Mouse (Mus musculus) megakaryocyte, adult 5-6 weeks (primary cell): ENCODE measurements around the gene Atp5j2. TPM values are rescaled to one million over a fixed set of nuclear protein-coding genes. Genes with fewer than 3 reads are reported as not detected.

Experiments
- ATAC-seq: 2 replicates; pipeline ENCODE4 v1.8.0; 2016; ENCODE audit warnings: mild to moderate bottlenecking, inconsistent platforms; ENCODE audit not compliant: poor library complexity, severe bottlenecking
- total RNA-seq, 2 experiments: library from RNA; stranded (forward) in 1 of 2; stranded (reverse) in 1 of 2; fragments of 153-499, 151-499 nt in 1 of 2; fragments of 221-1000, 200-1000 nt in 1 of 2; gene quantifications; 2 replicates each; pipeline versions ENCODE4 v1.2.3 to v1.2.4; 2015 to 2017

The Atp5j2 gene
- total RNA-seq, 2 experiments from 2014 or later = 103 to 310 TPM

- no peak for ATAC-seq
Measured at GRCm38 (mm10) chr5:145202446-145202845, 10.6 kb upstream of the Atp5j2 start.

GRCm38 (mm10) chr5:145201321-145201991 is 9.6 kb upstream of the Atp5j2 start, which contains the start of gene Zkscan14:
Gene Zkscan14, minus strand, starts transcription at chr5:145201868.
- peak; percentile 74 for ATAC-seq

DNA sequence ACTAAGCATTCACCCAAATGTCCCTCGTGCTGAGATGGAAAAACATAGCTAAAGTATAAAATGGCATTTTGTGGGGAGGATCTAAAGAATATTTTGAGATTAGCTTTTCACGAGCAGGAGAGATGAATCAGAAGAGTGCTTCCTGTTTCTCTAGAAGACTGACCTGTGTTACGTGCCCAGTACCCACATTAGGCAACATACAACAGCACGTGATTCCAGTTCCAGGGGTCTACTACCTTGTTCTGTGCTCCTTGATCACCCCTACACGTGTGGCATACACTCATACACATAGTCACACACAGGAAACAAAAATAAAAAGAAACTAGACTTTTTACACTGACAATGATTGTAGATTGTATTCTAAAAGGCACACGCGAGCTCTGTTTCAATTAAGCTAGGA is 8.5 kb upstream of the Atp5j2 start:
- ATAC-seq = no peak

GRCm38 (mm10) chr5:145190875-145191798 is 725 bp downstream of the Atp5j2 start:
- peak; percentile 99 for ATAC-seq

DNA sequence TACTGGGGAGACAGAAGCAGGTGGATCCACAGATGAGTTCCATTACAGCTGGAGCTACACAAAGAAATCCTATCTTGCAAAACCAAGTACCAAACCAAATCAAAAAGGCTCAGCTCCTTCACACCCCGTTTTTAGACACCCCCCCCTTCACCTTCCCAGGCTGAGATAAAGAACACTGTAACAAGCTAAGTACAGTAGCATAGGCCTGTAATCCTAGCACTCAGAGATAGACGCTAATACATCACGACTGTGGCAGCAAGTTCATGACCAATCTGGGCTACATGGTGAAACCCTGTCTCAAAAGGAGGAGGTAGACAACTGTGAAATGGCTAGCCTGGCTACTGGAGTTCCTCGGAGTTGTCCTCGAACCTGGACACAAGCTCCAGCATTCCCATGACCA is 1.5 kb downstream of the Atp5j2 start:
- ATAC-seq = no peak

- no peak for ATAC-seq
Measured at GRCm38 (mm10) chr5:145189416-145189815, 2.4 kb downstream of the Atp5j2 start.

GRCm38 (mm10) chr5:145185244-145185643 is 6.6 kb downstream of the Atp5j2 start:
- ATAC-seq = 0 out of 2 replicates have a peak, but pooled peaks have one; percentile 28

DNA sequence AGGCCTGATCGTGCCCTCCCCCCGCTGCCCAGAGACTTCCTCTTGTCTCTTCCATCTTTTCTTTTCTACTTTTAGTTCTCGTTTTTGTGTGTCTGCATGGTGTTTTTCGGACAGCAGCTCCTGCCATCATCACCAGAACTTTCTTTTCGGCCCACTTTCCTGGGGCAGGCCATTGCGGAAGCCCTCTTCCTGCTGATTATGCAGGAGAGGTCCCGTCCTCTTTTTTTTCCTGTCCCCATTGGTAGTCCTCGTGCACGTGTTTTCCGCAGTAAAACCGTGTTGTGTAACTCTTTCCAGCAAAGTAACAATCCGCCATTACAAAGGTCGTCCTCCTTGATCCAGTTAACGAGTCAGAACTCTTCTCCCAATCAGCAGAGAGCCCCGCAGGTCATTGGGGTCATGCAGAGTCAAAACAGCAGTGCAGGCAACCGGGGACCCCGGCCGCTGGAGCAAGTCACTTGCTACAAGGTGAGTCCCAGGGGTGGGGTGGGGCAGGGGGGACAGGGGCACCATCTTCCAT is 13.3 kb downstream of the Atp5j2 start:
- ATAC-seq = peak; percentile 34; the same call in 1 of the 2 replicates

GRCm38 (mm10) chr5:145167306-145167661 is 24.6 kb downstream of the Atp5j2 start:
- ATAC-seq = no peak

- ATAC-seq = peak; percentile 97
Measured at GRCm38 (mm10) chr5:145166536-145167305, 25.1 kb downstream of the Atp5j2 start, which contains the start of the genes Ptcd1 and Cpsf4. Gene Ptcd1, minus strand, starts transcription at chr5:145167108. Gene Cpsf4, plus strand, starts transcription at chr5:145167213.

DNA sequence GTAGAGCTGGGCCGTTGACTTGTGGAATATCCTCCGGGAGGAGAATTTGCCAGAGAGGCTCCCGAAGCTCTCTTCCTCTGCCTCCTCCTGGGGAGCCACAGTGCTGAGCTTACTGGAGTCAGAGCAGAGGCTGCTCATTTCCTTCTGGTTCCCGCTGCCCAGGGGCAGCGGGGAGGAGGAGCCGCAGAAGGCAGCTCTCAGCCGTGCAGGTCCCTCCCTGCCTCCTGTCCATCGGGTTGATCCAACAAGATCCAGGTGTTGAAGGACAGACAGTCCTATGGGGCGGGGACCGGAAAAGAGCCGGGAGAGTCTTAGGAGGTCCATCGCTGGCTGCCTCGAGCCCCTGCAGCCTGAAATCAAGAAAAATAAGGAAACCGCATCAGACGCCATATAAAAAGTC is 26.7 kb downstream of the Atp5j2 start:
- ATAC-seq = no peak

- no peak for ATAC-seq
Measured at GRCm38 (mm10) chr5:145164710-145165109, 27.2 kb downstream of the Atp5j2 start.

DNA sequence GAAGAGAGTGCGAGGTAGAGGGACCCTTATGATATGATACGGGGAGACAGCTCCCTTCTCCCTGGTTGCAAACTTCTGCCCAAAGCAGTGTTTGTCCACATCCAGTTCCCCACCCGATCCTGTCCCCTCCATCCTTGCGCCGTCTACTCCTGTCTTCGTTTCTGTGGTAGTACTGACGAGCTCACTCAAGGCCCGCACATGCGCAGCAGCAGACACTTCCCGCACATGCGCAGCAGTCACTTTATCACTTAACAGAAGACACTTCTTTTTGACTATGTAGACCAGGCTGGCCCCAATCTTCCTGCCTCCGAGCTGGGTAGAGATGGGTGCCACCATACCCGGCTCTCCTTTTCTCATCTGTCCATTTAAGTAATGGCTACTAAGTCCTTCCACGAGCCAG is 30.5 kb downstream of the Atp5j2 start:
- no peak for ATAC-seq

DNA sequence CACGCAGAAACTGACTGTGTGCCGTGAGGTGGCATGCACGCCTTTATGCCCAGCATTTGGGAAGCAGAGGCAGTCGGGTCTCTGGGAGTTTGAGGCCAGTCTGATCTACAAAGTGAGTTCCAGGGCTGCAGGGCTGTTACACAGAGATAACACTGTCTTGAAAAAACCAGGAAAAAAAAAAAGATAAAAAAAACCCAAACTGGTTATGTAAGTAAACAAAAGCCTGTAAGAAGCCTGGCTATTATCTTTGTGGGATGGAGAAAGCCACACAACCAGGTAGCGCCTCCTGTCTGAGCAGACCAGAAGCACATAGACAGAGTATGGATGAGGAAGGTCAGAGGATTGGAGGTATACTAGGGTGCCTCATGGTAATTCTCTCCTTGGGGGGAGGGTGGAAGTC is 39.2 kb downstream of the Atp5j2 start:
- ATAC-seq = no peak

- ATAC-seq = no peak
Measured at GRCm38 (mm10) chr5:145149294-145149693, 42.6 kb downstream of the Atp5j2 start.

GRCm38 (mm10) chr5:145147748-145148147 is 44.1 kb downstream of the Atp5j2 start:
- ATAC-seq = no peak

- ATAC-seq = peak; percentile 11
Measured at GRCm38 (mm10) chr5:145140611-145141010, 51.3 kb downstream of the Atp5j2 start.

DNA sequence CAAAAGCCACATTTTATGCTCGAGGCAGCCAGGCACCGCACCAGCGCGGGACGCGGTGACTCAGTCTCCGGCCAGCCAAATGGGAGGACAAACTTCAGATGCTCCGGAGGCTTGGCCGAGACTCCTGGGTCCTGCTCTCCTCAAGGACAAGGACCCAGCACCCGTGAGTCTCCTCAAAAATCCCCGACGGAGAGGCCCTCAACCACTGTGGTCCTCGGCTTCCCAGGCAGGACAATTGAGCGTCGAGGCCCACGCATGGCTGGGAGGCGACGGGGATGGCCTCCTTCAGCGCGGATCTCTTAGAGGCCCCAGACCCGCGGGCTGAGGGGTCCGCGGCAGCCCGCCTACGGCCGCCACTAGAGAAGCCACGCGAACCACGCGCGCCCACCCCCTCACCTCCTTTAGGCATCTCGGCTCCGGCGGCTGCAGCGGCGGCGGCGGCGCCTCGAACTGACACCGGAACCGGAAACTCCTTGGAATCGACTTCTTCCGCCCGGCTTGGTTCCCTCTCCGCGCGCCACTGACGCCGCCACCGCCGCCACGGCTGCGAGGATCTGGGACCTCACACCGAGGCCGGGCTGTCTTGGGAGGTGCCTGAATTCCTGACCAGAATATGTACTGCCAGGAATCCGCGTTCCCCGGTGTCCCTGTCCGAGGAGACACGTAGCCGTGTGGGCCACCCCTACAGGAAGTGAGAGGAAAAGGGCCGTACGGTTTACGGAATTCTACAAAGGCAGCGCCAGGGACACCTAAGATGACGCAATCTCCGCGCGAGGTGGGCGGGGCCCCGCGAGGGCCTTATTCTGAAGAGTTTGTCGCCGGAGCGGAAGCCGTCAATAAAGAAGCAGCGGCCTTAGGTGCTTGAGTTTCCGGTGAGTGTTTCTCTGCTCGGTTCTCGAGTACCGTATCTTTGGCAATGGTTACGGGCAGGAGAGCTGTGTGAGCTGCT is 52.0 kb downstream of the Atp5j2 start, which contains the start of the genes Pdap1 and Bud31:
Gene Pdap1, minus strand, starts transcription at position 668 of the 949 bp plus-strand sequence.
Gene Bud31, plus strand, starts transcription at position 792 of the 949 bp plus-strand sequence.
- peak; percentile 93 for ATAC-seq

DNA sequence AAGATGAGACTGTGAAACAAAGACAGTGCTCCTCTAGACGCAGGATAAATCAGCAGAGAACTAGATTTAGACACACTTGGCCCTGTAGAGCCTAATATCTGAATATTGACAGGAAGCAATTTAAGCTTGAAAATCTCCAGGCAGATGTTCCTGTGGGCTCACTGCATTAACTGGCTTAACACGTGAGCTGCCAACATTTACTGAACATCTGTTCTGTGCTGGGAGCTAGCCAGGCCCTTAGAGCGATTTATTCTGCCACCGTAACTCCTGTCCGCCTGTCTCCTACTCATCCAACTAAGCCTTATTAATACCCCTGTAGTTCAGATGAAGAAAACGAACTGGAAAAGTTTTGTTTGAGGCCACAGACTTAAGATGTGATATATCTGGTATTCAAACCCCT is 53.0 kb downstream of the Atp5j2 start:
- no peak for ATAC-seq
